Mouse (Mus musculus): ENCODE measurements around the gene Ciao2b. TPM values are rescaled to one million over a fixed set of nuclear protein-coding genes. Genes with fewer than 3 reads are reported as not detected.

Gene Ciao2b
- polyA plus RNA-seq, 1 experiment from 2014 or later = 74.7 TPM

DNA sequence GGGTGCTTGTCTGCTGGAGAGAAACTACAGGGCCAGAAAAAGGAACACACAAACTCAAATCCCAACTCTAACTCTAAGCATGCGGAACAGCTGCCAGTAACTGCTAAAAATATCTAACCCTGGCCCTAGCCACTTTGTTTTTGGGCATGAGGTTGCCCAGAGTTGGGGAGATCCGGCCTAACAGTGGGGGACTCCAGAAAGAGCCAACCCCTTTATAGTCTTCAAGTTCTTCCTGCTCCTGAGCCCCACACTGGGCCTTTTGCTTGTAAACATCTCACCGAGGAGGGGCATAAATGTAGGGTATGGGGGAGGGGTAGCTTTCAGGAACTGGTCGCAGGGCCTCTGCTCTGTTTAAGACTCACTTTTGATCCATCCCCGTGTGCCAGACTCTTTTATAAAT is 9.8 kb downstream of the Ciao2b start:
- Histone ChIP-seq H3K9me3 (replicated peaks) (no peaks in the 10 kb centered on the region), H3K36me3 (peaks cover 5% of the 10 kb centered on the region), H3K4me3 (no peak overlapping the region)

DNA sequence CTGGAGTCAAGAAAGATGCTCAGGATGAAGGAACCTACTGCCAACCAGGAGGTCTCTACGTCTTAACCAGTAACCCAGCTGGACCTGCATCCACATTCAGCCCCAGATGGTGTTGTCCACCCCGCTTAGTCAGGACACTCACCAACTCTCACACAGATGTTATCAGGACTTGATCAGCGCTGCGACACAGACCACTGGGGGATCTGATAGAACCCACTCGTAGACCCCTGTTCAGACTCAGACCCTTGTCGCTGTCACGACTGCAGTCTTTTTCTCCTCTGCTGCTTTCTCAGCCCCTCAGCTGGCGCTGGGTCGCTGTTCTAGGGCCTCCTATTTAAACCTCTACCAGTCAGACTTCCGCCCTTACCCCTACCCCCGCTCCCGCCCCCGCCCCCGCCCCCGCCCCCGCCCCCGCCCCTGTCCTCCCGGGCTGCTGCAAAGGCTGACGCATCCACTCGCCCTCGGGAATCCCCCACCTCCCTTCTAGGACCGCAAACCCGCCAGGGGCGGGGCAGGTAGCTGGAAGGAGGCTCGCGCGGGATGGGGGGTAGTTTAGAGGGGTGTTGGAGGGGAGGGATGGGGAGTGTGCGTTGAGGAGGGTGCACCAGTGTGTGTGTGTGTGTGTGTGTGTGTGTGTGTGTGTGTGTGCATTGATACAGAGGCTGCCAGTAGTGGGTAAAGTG is 10.6 kb downstream of the Ciao2b start, which contains the start of gene Rrad:
Gene Rrad (minus strand): TSS at position 347 of the 683 bp plus-strand sequence.
- WGBS (ENCODE audit: insufficient replicate concordance) = 2% methylated on average over 26 of the region's 28 CpGs
- peak within 1 kb of the TSS; percentile 38 for H3K4me3 ChIP-seq
- H3K4me2 ChIP-seq = peak within 1 kb of the TSS; percentile 62
- no peaks in the 10 kb centered on the region for H3K9me3 ChIP-seq (replicated peaks)
- peak; percentile 22; the same call in 1 of the 2 replicates for ATAC-seq
- no peak within 1 kb of the TSS; the same call in 1 of the 2 replicates for H3K9ac ChIP-seq
- H3K27me3 ChIP-seq (replicated peaks) = peaks cover 37% of the 10 kb centered on the region
- H3K27ac ChIP-seq = no peak within 1 kb of the TSS
- H3K4me1 ChIP-seq = peaks cover 22% of the 10 kb centered on the region
- peaks cover 5% of the 10 kb centered on the region for H3K36me3 ChIP-seq

More for the DNA sequence above, 9.8 kb downstream of the Ciao2b start:
- H3K9ac ChIP-seq = no peak overlapping the region
- peak overlapping the region; percentile 62; the same call in 1 of the 2 replicates for H3K4me2 ChIP-seq
- no peak overlapping the region for H3K27ac ChIP-seq
- H3K27me3 ChIP-seq (replicated peaks) = peaks cover 37% of the 10 kb centered on the region
- H3K4me1 ChIP-seq = peaks cover 22% of the 10 kb centered on the region
- no peak for ATAC-seq
- 25% methylated on average over 5 of the region's 5 CpGs for WGBS (ENCODE audit: insufficient replicate concordance)

DNA sequence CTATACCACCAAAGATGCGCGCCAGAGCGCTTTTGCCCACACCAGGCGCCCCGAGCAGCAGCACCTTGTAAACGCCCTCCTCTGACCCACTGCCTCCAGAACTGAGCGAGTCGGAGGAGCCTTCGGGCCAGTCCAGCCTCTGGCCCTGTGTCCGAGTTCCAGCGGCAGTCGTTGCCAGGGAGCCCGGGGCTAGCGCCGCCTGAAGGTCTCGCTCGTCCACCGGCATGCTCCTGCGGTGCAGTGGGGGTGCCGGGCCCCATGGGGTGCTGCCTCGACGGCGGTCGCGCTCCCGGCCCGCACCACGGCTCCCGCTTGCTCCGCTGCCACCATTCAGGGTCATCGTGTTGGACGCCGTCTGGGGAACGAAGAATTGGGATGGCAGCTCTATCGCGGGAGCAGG is 11.2 kb downstream of the Ciao2b start:
- WGBS (ENCODE audit: insufficient replicate concordance) = 1% methylated on average over 36 of the region's 36 CpGs
- 0 out of 2 replicates have a peak, but pooled peaks have one; percentile 35 for ATAC-seq
- no peak overlapping the region for H3K9ac ChIP-seq

DNA sequence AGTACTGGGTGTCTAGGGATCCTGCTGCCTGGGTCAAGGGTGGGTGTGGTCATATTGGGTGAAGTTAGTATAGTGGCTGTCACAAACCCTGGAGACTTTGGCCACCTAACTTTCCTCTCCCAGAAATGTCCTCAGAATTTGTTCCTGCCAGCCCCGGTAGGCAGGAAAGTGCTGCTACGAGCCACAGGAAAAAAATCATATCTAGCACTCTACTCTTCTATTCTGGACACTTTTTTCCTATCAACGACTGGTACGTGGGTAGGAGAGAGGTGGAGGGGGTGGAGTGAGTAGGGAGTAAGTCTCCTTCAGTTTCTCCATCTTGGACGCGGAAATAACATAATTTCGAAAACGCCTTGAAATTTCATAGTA is 11.7 kb downstream of the Ciao2b start:
- H3K4me2 ChIP-seq = peak overlapping the region; percentile 62
- H3K9ac ChIP-seq = no peak overlapping the region
- H3K4me3 ChIP-seq = peak overlapping the region; percentile 38; the same call in 1 of the 2 replicates
- H3K36me3 ChIP-seq = peaks cover under 1% of the 10 kb centered on the region; the same call in 1 of the 2 replicates
- H3K27ac ChIP-seq = no peak overlapping the region
- H3K9me3 ChIP-seq (replicated peaks) = no peaks in the 10 kb centered on the region
- no peak for ATAC-seq
- peaks cover 37% of the 10 kb centered on the region for H3K27me3 ChIP-seq (replicated peaks)
- H3K4me1 ChIP-seq = peaks cover 22% of the 10 kb centered on the region
- WGBS (ENCODE audit: insufficient replicate concordance) = 27% methylated on average over 8 of the region's 8 CpGs

More for the DNA sequence above, 11.2 kb downstream of the Ciao2b start:
- H3K27ac ChIP-seq = no peak overlapping the region
- no peaks in the 10 kb centered on the region for H3K9me3 ChIP-seq (replicated peaks)
- H3K4me2 ChIP-seq = peak overlapping the region; percentile 62
- H3K27me3 ChIP-seq (replicated peaks) = peaks cover 37% of the 10 kb centered on the region
- peaks cover 22% of the 10 kb centered on the region for H3K4me1 ChIP-seq
- H3K4me3 ChIP-seq = peak overlapping the region; percentile 38
- H3K36me3 ChIP-seq = peaks cover 5% of the 10 kb centered on the region

DNA sequence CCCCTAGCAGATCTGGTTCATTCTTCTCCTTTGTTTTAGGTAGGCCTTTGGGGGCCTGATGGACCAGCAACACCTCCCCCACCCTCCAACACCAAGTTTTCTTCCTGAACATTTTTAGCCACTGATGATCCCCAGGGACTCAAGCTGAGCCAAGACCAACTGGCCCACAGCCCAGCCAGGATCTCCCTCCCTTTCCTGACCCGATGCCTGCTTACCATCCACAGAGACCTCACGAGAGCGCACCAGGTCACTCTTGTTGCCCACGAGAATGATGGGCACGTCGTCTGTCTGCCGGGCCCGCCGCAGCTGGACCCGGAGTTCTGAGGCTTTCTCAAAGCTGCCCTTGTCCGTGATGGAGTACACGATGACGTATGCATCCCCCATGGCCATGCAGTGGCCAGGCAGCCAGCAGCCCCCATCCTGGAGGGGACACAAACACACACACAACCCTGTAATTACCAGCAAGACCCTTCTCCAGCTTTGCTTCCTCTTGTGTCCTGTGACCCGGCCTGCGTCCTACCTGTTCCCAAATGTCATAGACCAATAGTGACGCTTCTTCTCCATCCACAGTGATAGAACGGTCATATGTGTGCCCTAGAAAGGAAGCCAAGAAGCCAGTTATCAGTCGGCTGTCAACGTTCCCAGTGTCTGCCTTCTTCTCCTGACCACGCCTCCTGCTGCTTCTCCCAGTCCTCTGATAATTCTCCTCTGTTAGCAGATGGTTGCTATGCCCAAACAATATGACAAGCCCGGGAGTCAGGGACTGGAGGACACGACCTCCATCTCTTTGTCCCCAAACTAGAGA is 12.3 kb downstream of the Ciao2b start:
- no peaks in the 10 kb centered on the region for H3K36me3 ChIP-seq
- WGBS (ENCODE audit: insufficient replicate concordance) = 53% methylated on average over 22 of the region's 22 CpGs
- H3K4me1 ChIP-seq = peaks cover 22% of the 10 kb centered on the region
- peaks cover 37% of the 10 kb centered on the region for H3K27me3 ChIP-seq (replicated peaks)
- peak overlapping the region; percentile 62 for H3K4me2 ChIP-seq
- H3K9me3 ChIP-seq (replicated peaks) = no peaks in the 10 kb centered on the region
- no peak overlapping the region for H3K4me3 ChIP-seq
- peak; percentile 31; the same call in 1 of the 2 replicates for ATAC-seq
- H3K27ac ChIP-seq = no peak overlapping the region
- no peak overlapping the region for H3K9ac ChIP-seq

DNA sequence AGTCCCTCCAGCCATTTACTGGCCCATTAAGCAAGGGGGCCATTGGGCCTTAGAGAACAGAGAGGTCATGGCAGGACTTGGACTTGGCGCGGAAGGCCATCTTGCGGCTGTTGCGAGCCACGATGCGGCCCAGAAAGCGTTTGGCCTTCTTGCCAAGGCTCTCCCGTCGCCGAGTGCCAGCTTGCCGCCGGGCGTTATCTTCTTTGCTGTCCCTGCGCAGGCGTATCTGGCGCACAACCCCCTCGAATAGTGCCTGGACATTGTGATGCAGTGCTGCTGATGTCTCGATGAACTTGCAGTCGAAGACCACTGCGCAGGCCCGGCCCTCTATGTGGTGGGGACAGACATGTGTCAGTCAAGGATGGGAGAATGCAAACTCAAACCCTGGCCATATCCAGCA is 13.4 kb downstream of the Ciao2b start:
- ATAC-seq = no peak

DNA sequence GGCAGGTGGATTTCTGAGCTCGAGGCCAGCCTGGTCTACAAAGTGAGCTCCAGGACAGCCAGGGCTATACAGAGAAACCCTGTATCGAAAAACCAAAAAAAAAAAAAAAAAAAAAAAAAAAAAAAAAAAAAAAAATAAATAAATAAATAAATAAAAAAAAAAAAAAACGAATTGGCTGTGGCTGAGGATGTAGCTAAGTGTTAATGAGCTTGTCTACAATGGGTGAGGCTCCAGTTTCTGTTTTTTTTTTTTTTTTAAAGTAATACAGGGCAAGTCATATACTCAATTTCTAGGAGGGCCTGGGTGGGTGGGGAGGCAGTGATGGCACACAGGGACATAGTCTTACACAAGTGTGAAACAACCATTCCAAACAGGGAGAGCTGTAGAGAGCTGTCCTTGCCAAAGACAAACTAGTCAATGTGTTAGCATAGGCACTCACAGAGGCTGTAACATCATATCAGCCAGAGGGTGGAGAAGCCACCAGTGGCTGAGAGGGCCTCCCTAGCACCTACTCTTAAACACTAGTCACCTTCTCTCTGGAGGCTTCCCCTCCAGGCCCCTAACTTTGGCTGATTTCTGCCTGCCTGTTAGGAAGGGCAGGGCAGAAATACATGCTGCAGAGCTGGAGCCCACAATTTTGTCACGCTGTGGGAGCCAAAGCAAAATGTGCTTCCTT is 14.6 kb downstream of the Ciao2b start:
- ATAC-seq = no peak

More for the DNA sequence above, 13.4 kb downstream of the Ciao2b start:
- no peaks in the 10 kb centered on the region for H3K36me3 ChIP-seq
- no peak overlapping the region for H3K4me2 ChIP-seq
- H3K4me3 ChIP-seq = no peak overlapping the region
- no peak overlapping the region for H3K27ac ChIP-seq
- WGBS (ENCODE audit: insufficient replicate concordance) = 81% methylated on average over 21 of the region's 21 CpGs
- no peaks in the 10 kb centered on the region for H3K9me3 ChIP-seq (replicated peaks)
- H3K9ac ChIP-seq = no peak overlapping the region
- peaks cover 22% of the 10 kb centered on the region for H3K4me1 ChIP-seq
- peaks cover 37% of the 10 kb centered on the region for H3K27me3 ChIP-seq (replicated peaks)

DNA sequence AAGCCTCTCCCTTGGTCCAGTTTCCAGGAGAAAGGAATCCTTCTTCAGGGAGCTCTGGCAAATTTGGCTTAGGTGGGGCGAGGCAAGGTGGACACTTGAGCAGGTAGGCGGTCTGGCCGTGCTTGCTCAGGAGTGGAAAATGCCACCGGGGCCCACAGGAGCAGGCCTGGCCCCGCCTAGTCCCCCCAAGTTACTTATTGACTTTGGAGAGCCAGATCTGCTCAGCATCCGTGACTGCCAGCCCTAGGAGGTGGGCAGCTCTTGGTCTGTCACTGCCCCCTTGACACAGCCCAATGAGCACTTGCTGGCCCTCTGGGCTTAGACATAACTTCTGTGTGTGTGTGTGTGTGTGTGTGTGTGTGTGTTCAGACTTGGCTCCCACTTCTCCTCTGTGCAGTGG is 17.6 kb downstream of the Ciao2b start, which contains the start of gene Cdh16:
Gene Cdh16 (minus strand): TSS at position 236 of the 400 bp plus-strand sequence.
- Histone ChIP-seq H3K9ac (no peak within 1 kb of the TSS), H3K4me2 (no peak within 1 kb of the TSS), H3K9me3 (replicated peaks) (no peaks in the 10 kb centered on the region), H3K27me3 (replicated peaks) (peaks cover 2% of the 10 kb centered on the region; the same call in 1 of the 2 replicates), H3K4me3 (no peak within 1 kb of the TSS), H3K36me3 (no peaks in the 10 kb centered on the region), H3K4me1 (no peaks in the 10 kb centered on the region), H3K27ac (no peak within 1 kb of the TSS)
- no peak for ATAC-seq
- 63% methylated on average over 6 of the region's 6 CpGs for WGBS (ENCODE audit: insufficient replicate concordance)

More for the DNA sequence above, 14.6 kb downstream of the Ciao2b start:
- Histone ChIP-seq H3K4me3 (no peak overlapping the region), H3K27me3 (replicated peaks) (peaks cover 33% of the 10 kb centered on the region), H3K27ac (no peak overlapping the region), H3K36me3 (no peaks in the 10 kb centered on the region), H3K9ac (no peak overlapping the region), H3K4me2 (no peak overlapping the region), H3K4me1 (peaks cover 22% of the 10 kb centered on the region), H3K9me3 (replicated peaks) (no peaks in the 10 kb centered on the region)
- WGBS (ENCODE audit: insufficient replicate concordance) = 61% methylated on average over 4 of the region's 4 CpGs

DNA sequence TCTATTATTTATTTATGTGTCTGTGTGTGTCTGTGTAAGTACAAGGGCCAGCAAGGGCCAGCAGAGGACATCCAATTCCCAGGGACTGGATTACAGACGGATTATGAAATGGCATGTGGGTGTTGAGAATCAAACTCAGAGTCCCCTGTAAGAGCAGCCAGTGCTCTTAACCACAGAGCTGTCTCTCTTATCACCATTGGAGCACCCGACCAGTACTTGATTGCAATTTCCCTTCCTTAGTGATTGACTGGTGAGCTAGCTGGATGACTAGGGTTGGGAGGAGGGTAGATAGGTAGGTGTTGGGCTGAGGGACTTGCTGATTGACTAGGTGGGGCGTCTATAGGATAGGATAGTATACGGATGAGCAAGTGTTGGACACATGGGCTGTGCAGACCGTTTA is 21.0 kb downstream of the Ciao2b start:
- Histone ChIP-seq H3K36me3 (no peaks in the 10 kb centered on the region), H3K27ac (no peak overlapping the region), H3K4me3 (no peak overlapping the region), H3K4me1 (no peaks in the 10 kb centered on the region), H3K27me3 (replicated peaks) (no peaks in the 10 kb centered on the region; the same call in 1 of the 2 replicates), H3K9me3 (replicated peaks) (no peaks in the 10 kb centered on the region), H3K4me2 (no peak overlapping the region), H3K9ac (no peak overlapping the region)
- ATAC-seq = no peak
- WGBS (ENCODE audit: insufficient replicate concordance) = 37% methylated on average over 5 of the region's 5 CpGs

DNA sequence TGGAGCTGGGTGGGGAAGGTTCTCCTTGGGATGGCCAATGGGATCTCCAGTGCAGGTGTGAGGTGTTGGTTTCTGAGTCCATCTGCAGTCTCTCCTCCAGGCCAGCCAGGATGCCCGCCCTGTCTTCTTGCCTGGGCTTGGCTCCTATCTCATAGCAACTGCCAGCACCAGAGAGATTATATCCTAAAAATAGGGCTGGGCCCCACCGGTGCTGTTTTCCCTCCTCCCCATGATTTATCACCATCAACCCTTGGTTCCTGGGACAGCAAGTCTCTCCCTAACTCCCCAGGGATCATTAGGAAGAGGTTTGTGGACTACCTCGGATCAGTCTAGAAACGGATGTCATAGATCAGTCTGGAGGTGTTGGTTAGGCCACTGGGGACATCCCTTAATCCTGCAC is 28.6 kb downstream of the Ciao2b start:
- H3K9ac ChIP-seq = no peak overlapping the region
- no peak overlapping the region for H3K4me3 ChIP-seq
- no peaks in the 10 kb centered on the region for H3K9me3 ChIP-seq (replicated peaks)
- no peaks in the 10 kb centered on the region for H3K36me3 ChIP-seq
- H3K4me2 ChIP-seq = no peak overlapping the region
- H3K27ac ChIP-seq = no peak overlapping the region
- H3K4me1 ChIP-seq = no peaks in the 10 kb centered on the region
- 0 out of 2 replicates have a peak, but pooled peaks cover 3% of the 10 kb centered on the region for H3K27me3 ChIP-seq (replicated peaks)
- ATAC-seq = no peak
- WGBS (ENCODE audit: insufficient replicate concordance) = 46% methylated on average over 4 of the region's 4 CpGs

DNA sequence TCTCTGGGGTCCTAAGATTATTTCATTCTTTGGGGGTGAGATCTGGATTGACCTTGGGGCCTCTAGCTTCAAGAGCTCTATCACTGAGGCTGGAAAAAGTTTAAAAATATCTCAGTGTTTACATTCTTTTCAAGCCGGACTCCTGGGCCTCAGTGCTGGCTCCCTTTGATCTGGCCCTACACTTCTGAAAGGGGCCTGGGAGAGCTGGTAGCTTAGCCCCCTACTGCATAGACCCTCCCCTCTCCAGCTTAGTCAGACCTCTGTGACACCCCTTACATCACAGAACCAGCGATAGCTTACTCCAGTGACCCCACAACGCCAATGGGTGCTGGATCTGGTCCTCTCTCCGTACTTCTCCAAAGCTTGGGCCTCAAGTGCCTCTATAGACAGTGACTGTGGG is 30.2 kb downstream of the Ciao2b start:
- H3K27me3 ChIP-seq (replicated peaks) = 0 out of 2 replicates have a peak, but pooled peaks cover 3% of the 10 kb centered on the region
- no peak overlapping the region for H3K4me2 ChIP-seq
- no peaks in the 10 kb centered on the region for H3K36me3 ChIP-seq
- 54% methylated on average over 4 of the region's 4 CpGs for WGBS (ENCODE audit: insufficient replicate concordance)
- H3K27ac ChIP-seq = no peak overlapping the region
- no peaks in the 10 kb centered on the region for H3K9me3 ChIP-seq (replicated peaks)
- no peak overlapping the region for H3K4me3 ChIP-seq
- no peak for ATAC-seq
- no peak overlapping the region for H3K9ac ChIP-seq
- H3K4me1 ChIP-seq = no peaks in the 10 kb centered on the region

All from liver, embryonic 12.5 days (tissue).